Mouse (Mus musculus) CH12.LX (cell line): Measurements from ENCODE around the gene Mfsd11. TPM values are rescaled to one million over a fixed set of nuclear protein-coding genes. Genes with fewer than 3 reads are reported as not detected.

ENCODE experiments used
- DNase-seq: peaks from one replicate; pipeline ENCODE4 v3.0.0-alpha.2; 2013; ENCODE audit errors: extremely low read depth
- H3K27ac ChIP-seq: 2 replicates; pipeline ENCODE4 v1.5.1; 2012; ENCODE audit warnings: low read depth, mild to moderate bottlenecking, control low read depth, moderate library complexity; ENCODE audit not compliant: insufficient read depth
- H3K27me3 ChIP-seq: replicated peaks from 2 replicates; pipeline ENCODE3; 2012; ENCODE audit warnings: inconsistent platforms
- H3K36me3 ChIP-seq, 2 experiments: replicated peaks in 1 of 2; 2 replicates each; pipeline versions ENCODE3 to v1.6.1; 2012; ENCODE audit warnings: inconsistent platforms in 1 of 2, low read length in 1 of 2, mild to moderate bottlenecking in 1 of 2, mixed read lengths in 1 of 2, moderate library complexity in 1 of 2; ENCODE audit not compliant: control insufficient read depth in 1 of 2, insufficient read depth in 1 of 2
- H3K4me1 ChIP-seq, 2 experiments: 2 replicates each; pipeline ENCODE4 v1.6.1; 2012; ENCODE audit warnings: inconsistent platforms in 1 of 2, moderate library complexity in 1 of 2; ENCODE audit not compliant: insufficient read depth in 2 of 2, control insufficient read depth in 1 of 2
- H3K4me2 ChIP-seq: 2 replicates; pipeline ENCODE4 v1.6.1; 2012; ENCODE audit warnings: low read depth, mild to moderate bottlenecking, control low read depth; ENCODE audit not compliant: poor library complexity, insufficient read depth, severe bottlenecking
- H3K4me3 ChIP-seq, 3 experiments: fragments of 150-350 bp in 1 of 3; sonication (generic) in 1 of 3; replicated peaks in 1 of 3; 2 replicates each; pipeline versions ENCODE3 to v1.5.1; 2011 to 2012; ENCODE audit warnings: low read depth in 2 of 3, low read length in 2 of 3, mild to moderate bottlenecking in 2 of 3, moderate library complexity in 2 of 3, control low read depth in 1 of 3, improper control_type of control experiment in 1 of 3, inconsistent platforms in 1 of 3, mixed read lengths in 1 of 3; ENCODE audit not compliant: poor library complexity in 1 of 3
- H3K79me2 ChIP-seq: replicated peaks from 2 replicates; pipeline ENCODE4 v1.6.1; 2012; ENCODE audit warnings: mild to moderate bottlenecking, moderate library complexity; ENCODE audit not compliant: control insufficient read depth, poor library complexity, insufficient read depth, severe bottlenecking; ENCODE audit errors: extremely low read depth
- H3K9ac ChIP-seq: 2 replicates; pipeline ENCODE4 v1.6.1; 2012; ENCODE audit warnings: low read depth, mild to moderate bottlenecking, control low read depth, moderate library complexity; ENCODE audit not compliant: insufficient read depth
- H3K9me3 ChIP-seq: replicated peaks from 2 replicates; pipeline ENCODE3; 2012; ENCODE audit warnings: low read length, inconsistent platforms, mixed read lengths
- BHLHE40 ChIP-seq: IDR thresholded peaks from 2 replicates; pipeline ENCODE4 v1.6.1; 2011; ENCODE audit warnings: mild to moderate bottlenecking, low read depth, low read length, improper control_type of control experiment
- CHD1 ChIP-seq: IDR thresholded peaks from 2 replicates; pipeline ENCODE4 v1.6.1; 2012; ENCODE audit warnings: low read depth, low read length, improper control_type of control experiment, inconsistent platforms
- CTCF ChIP-seq, 2 experiments: IDR thresholded peaks in 1 of 2; conservative IDR thresholded peaks in 1 of 2; 2 replicates each; pipeline ENCODE4 v1.5.1; 2011 to 2012; ENCODE audit warnings: low read depth in 2 of 2, low read length in 2 of 2, improper control_type of control experiment in 1 of 2, inconsistent platforms in 1 of 2, mild to moderate bottlenecking in 1 of 2, moderate library complexity in 1 of 2
- EP300 ChIP-seq: IDR thresholded peaks from 2 replicates; pipeline ENCODE4 v1.6.1; 2011; ENCODE audit warnings: low read length, improper control_type of control experiment
- ETS1 ChIP-seq: conservative IDR thresholded peaks from 2 replicates; pipeline ENCODE4 v1.6.1; 2012; ENCODE audit warnings: low read depth, mild to moderate bottlenecking, inconsistent platforms, low read length, improper control_type of control experiment, moderate library complexity
- GABPA ChIP-seq: IDR thresholded peaks from 2 replicates; pipeline ENCODE4 v1.6.1; 2012; ENCODE audit warnings: low read depth, low read length, improper control_type of control experiment, inconsistent platforms; ENCODE audit not compliant: insufficient replicate concordance
- IRF4 ChIP-seq: IDR thresholded peaks from 2 replicates; pipeline ENCODE4 v1.6.1; 2014; ENCODE audit warnings: low read depth, mild to moderate bottlenecking, inconsistent platforms, low read length, improper control_type of control experiment
- JUND ChIP-seq: conservative IDR thresholded peaks from 2 replicates; pipeline ENCODE4 v1.6.1; 2011; ENCODE audit warnings: low read depth, low read length, improper control_type of control experiment
- KAT2A ChIP-seq: IDR thresholded peaks from 2 replicates; pipeline ENCODE4 v1.6.1; 2012; ENCODE audit warnings: low read length, improper control_type of control experiment, inconsistent platforms; ENCODE audit not compliant: insufficient replicate concordance
- MAFK ChIP-seq: IDR thresholded peaks from 2 replicates; pipeline ENCODE4 v1.6.1; 2011; ENCODE audit warnings: low read length, improper control_type of control experiment; ENCODE audit not compliant: insufficient replicate concordance
- MAX ChIP-seq: IDR thresholded peaks from 2 replicates; pipeline ENCODE4 v1.6.1; 2011; ENCODE audit warnings: low read length, improper control_type of control experiment
- MAZ ChIP-seq: IDR thresholded peaks from 2 replicates; pipeline ENCODE4 v1.6.1; 2012; ENCODE audit warnings: low read depth, mild to moderate bottlenecking, inconsistent platforms, low read length, improper control_type of control experiment, moderate library complexity
- MEF2A ChIP-seq: IDR thresholded peaks from 2 replicates; pipeline ENCODE4 v1.6.1; 2014; ENCODE audit warnings: low read depth, mild to moderate bottlenecking, inconsistent platforms, low read length, improper control_type of control experiment, borderline replicate concordance
- MXI1 ChIP-seq: IDR thresholded peaks from 2 replicates; pipeline ENCODE4 v1.6.1; 2011; ENCODE audit warnings: mild to moderate bottlenecking, low read depth, low read length, improper control_type of control experiment
- NELFE ChIP-seq: IDR thresholded peaks from 2 replicates; pipeline ENCODE4 v1.6.1; 2011; ENCODE audit warnings: low read depth, low read length, improper control_type of control experiment
- NRF1 ChIP-seq: IDR thresholded peaks from 2 replicates; pipeline ENCODE4 v1.6.1; 2014; ENCODE audit warnings: low read depth, mild to moderate bottlenecking, inconsistent platforms, low read length, improper control_type of control experiment, moderate library complexity
- PAX5 ChIP-seq: IDR thresholded peaks from 2 replicates; pipeline ENCODE4 v1.6.1; 2012; ENCODE audit warnings: low read length, inconsistent platforms, mixed read lengths
- POLR2A ChIP-seq: IDR thresholded peaks from 2 replicates; pipeline ENCODE4 v1.6.1; 2011; ENCODE audit warnings: low read depth, mild to moderate bottlenecking, improper control_type of control experiment, low read length
- POLR2AphosphoS2 ChIP-seq: IDR thresholded peaks from 2 replicates; pipeline ENCODE4 v1.6.1; 2011; ENCODE audit warnings: low read depth, low read length, improper control_type of control experiment
- RAD21 ChIP-seq: IDR thresholded peaks from 2 replicates; pipeline ENCODE4 v1.6.1; 2011; ENCODE audit warnings: low read depth, mild to moderate bottlenecking, low read length, improper control_type of control experiment, moderate library complexity
- RCOR1 ChIP-seq: conservative IDR thresholded peaks from 2 replicates; pipeline ENCODE4 v1.6.1; 2012; ENCODE audit warnings: low read depth, mild to moderate bottlenecking, inconsistent platforms, low read length, improper control_type of control experiment
- SIN3A ChIP-seq: IDR thresholded peaks from 2 replicates; pipeline ENCODE4 v1.6.1; 2012; ENCODE audit warnings: low read length, improper control_type of control experiment, inconsistent platforms
- SMC3 ChIP-seq: IDR thresholded peaks from 2 replicates; pipeline ENCODE4 v1.6.1; 2011; ENCODE audit warnings: low read depth, low read length, improper control_type of control experiment
- TBP ChIP-seq: conservative IDR thresholded peaks from 2 replicates; pipeline ENCODE4 v1.6.1; 2011; ENCODE audit warnings: low read depth, low read length, improper control_type of control experiment
- TCF12 ChIP-seq: IDR thresholded peaks from 2 replicates; pipeline ENCODE4 v1.6.1; 2014; ENCODE audit warnings: low read depth, mild to moderate bottlenecking, inconsistent platforms, low read length, improper control_type of control experiment
- USF1 ChIP-seq: IDR thresholded peaks from 2 replicates; pipeline ENCODE4 v1.6.1; 2014; ENCODE audit warnings: low read depth, mild to moderate bottlenecking, inconsistent platforms, low read length, improper control_type of control experiment
- ZC3H11A ChIP-seq: IDR thresholded peaks from 2 replicates; pipeline ENCODE4 v1.6.1; 2012; ENCODE audit warnings: low read depth, mild to moderate bottlenecking, inconsistent platforms, low read length, improper control_type of control experiment
- ZNF384 ChIP-seq: IDR thresholded peaks from 2 replicates; pipeline ENCODE4 v1.6.1; 2012; ENCODE audit warnings: low read depth, low read length, improper control_type of control experiment, inconsistent platforms
- dilution Hi-C: fragments of 300-500 bp; cut with MboI; formaldehyde crosslinking; loops from 2 replicates; pipeline ENCODE4 v1.14.3; 2020; ENCODE audit warnings: low sequenced_read_pairs; ENCODE audit not compliant: extremely low pct_unique_long_range_greater_than_20kb, extremely low pct_ligation_motif_present
- in situ Hi-C: fragments of 300-500 bp; cut with MboI; formaldehyde crosslinking; loops from 3 replicates; pipeline ENCODE4 v1.14.3; 2019; ENCODE audit warnings: low sequenced_read_pairs, low pct_ligation_motif_present, low pct_unique_long_range_greater_than_20kb, mixed read lengths
- polyA plus RNA-seq: library from polyadenylated mRNA; unstranded; fragments of >175 nt; gene quantifications from 2 replicates; pipeline ENCODE4 v1.2.1, GENCODE M21; 2012; ENCODE audit warnings: low read depth; ENCODE audit not compliant: insufficient read length
- total RNA-seq, 2 experiments: library from RNA; depleted of rRNA; stranded (reverse); fragments of 300-350 nt in 1 of 2; fragments of >200 nt in 1 of 2; gene quantifications; 2 replicates each; pipeline ENCODE4 v1.2.3; 2012 to 2014

Gene Mfsd11
- total and polyA plus RNA-seq, 3 experiments, result 4.1 to 17.7 (median 13.2) TPM

DNA sequence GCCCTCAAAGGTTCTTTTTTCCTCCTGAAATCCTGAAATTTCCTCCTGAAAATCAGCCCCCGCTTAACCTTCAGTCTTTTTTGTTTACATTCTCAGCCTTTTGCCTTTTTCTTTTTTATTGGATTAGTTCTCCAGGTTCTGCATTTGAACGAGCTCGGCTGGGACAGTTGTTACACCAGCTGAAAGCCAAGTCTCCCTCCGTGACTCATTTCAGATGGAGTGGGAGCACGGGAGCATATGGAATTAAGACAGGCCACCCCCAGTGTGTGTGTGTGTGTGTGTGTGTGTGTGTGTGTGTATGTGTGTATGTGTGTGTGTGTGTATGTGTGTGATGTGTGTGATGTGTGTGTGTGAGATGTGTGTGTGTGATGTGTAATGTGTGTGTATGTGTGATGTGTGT is 29.2 kb downstream of the Mfsd11 start:
- no peak for DNase-seq
- no peak overlapping the region for H3K9ac ChIP-seq
- no peaks in the 10 kb centered on the region for H3K36me3 ChIP-seq
- H3K4me2 ChIP-seq, result no peak overlapping the region
- H3K79me2 ChIP-seq, result no peaks in the 10 kb centered on the region
- H3K4me3 ChIP-seq, result no peak overlapping the region
- H3K27ac ChIP-seq, result no peak overlapping the region
- in situ Hi-C loops, result loop anchor here (10.0 kb wide), 1 partner anchor 293 kb away; no protein-coding TSS in a partner anchor
- H3K4me1 ChIP-seq, result peaks cover 5 to 13% of the 10 kb centered on the region in 2 experiments; a peak in 3 of 4 replicates
- H3K27me3 ChIP-seq, result peaks cover 14% of the 10 kb centered on the region
- dilution Hi-C loops, result no loop called here
- no peaks in the 10 kb centered on the region for H3K9me3 ChIP-seq
- TF ChIP-seq POLR2AphosphoS2 (no peak), SMC3 (no peak), CTCF (conservative IDR thresholded peaks at IDR 0.05 in 1 of 2, IDR thresholded peaks at IDR 0.05 in 1 of 2; ENCODE audit: low read depth in 2 of 2, low read length in 2 of 2) (no peak), MAZ (no peak), POLR2A (no peak), CHD1 (no peak), PAX5 (no peak), SIN3A (no peak), EP300 (no peak), ZNF384 (no peak), GABPA (no peak), NELFE (no peak), ZC3H11A (no peak), USF1 (no peak), MAFK (no peak), TBP (no peak), BHLHE40 (no peak), IRF4 (no peak), MAX (no peak), ETS1 (no peak)

DNA sequence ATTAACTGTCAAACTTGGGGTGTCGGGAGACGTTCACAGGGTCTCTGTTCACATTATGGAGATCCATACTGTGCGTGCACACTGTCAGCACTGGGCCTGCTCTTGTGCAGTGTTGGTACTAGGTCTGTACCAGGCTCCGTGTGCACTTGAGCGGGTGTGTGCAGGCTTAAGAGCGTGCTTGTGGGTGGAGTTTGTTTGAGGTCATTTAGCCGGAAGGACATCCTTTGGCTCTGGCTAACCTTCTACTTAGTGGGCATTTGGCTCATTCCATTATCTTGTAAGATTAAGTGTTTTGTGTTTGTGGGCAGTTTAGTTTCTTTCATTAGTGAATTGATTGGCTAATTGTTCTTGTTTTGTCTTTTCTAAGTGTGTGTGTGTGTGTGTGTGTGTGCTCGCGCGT is 30.2 kb downstream of the Mfsd11 start:
- Histone ChIP-seq H3K79me2 (no peaks in the 10 kb centered on the region), H3K4me2 (no peak overlapping the region), H3K4me1 (peaks cover 5 to 13% of the 10 kb centered on the region in 2 experiments; a peak in 3 of 4 replicates), H3K9ac (no peak overlapping the region), H3K4me3 (no peak overlapping the region), H3K9me3 (no peaks in the 10 kb centered on the region), H3K27me3 (peaks cover 23% of the 10 kb centered on the region), H3K27ac (no peak overlapping the region)
- dilution Hi-C loops, result no loop called here
- TF ChIP-seq MEF2A, result no peak
- TF ChIP-seq KAT2A, result no peak
- no peak for TF ChIP-seq RAD21
- no peak for TF ChIP-seq CHD1
- no peak for TF ChIP-seq SIN3A
- TF ChIP-seq RCOR1, result no peak
- TF ChIP-seq NRF1, result no peak
- no peak for TF ChIP-seq ETS1
- TF ChIP-seq MXI1, result no peak
- TF ChIP-seq JUND, result no peak
- TF ChIP-seq TCF12, result no peak
- TF ChIP-seq USF1, result no peak
- TF ChIP-seq, all 38 proteins: peak for 0
- DNase-seq, result no peak
- no peaks in the 10 kb centered on the region for H3K36me3 ChIP-seq
- in situ Hi-C loops, result loop anchor here (10.0 kb wide), 1 partner anchor 292 kb away; no protein-coding TSS in a partner anchor
